Mouse (Mus musculus) stomach, postnatal 0 days (tissue): ENCODE measurements around the gene Irak2.

ENCODE experiments used
- CTCF ChIP-seq: IDR thresholded peaks from 2 replicates; pipeline ENCODE4 v1.5.1; 2016; ENCODE audit warnings: antibody characterized with exemption, low read depth, mild to moderate bottlenecking, moderate library complexity
- EP300 ChIP-seq: optimal IDR thresholded peaks from 2 replicates; pipeline ENCODE3; 2016; ENCODE audit warnings: antibody characterized with exemption

- TF ChIP-seq EP300 (no peak), CTCF (no peak)
Measured at GRCm38 (mm10) chr6:113597945-113598344, 40.3 kb upstream of the Irak2 start.
